Comparison of ENCODE assay signal across 8 mouse cellular contexts in genomic region chr11:72130021-72130420, GRCm38 (mm10). TPM values are rescaled to one million over a fixed set of nuclear protein-coding genes. Genes with fewer than 3 reads are reported as not detected.
DNase-seq lines count a peak whose midpoint lies in the region; ATAC-seq lines count a peak whose summit lies in the region.

No protein-coding gene starts in this region.

- ATAC-seq in neural tube, embryonic 12.5 days (ENCODE audit: low FRiP score, low read depth) = no peak
- no peak for ATAC-seq in neural tube, embryonic 15.5 days (ENCODE audit: low FRiP score)

- H3K36me3 ChIP-seq in neural tube, embryonic 12.5 days = no peaks in the 10 kb centered on the region
- no peaks in the 10 kb centered on the region for H3K36me3 ChIP-seq in neural tube, embryonic 15.5 days

- no peaks in the 10 kb centered on the region for H3K9me3 ChIP-seq in neural tube, embryonic 12.5 days
- H3K9me3 ChIP-seq in neural tube, embryonic 15.5 days (replicated peaks) = no peaks in the 10 kb centered on the region

- peaks cover 32% of the 10 kb centered on the region for H3K27me3 ChIP-seq in neural tube, embryonic 12.5 days (replicated peaks)
- peaks cover 21% of the 10 kb centered on the region for H3K27me3 ChIP-seq in neural tube, embryonic 15.5 days (replicated peaks)

- no peak overlapping the region for H3K9ac ChIP-seq in neural tube, embryonic 12.5 days
- no peak overlapping the region for H3K9ac ChIP-seq in neural tube, embryonic 15.5 days (replicated peaks)

- no peak overlapping the region for H3K4me3 ChIP-seq in neural tube, embryonic 12.5 days
- H3K4me3 ChIP-seq in neural tube, embryonic 15.5 days (replicated peaks) = no peak overlapping the region

- no peak overlapping the region for H3K27ac ChIP-seq in neural tube, embryonic 12.5 days
- H3K27ac ChIP-seq in neural tube, embryonic 15.5 days (replicated peaks) = no peak overlapping the region

- peaks cover 9% of the 10 kb centered on the region for H3K4me1 ChIP-seq in neural tube, embryonic 12.5 days
- peaks cover 49% of the 10 kb centered on the region for H3K4me1 ChIP-seq in neural tube, embryonic 15.5 days

- intact Hi-C loops in heart, postnatal 25 days (cut with DNase I) = no loop called here

- 15% methylated on average over 11 of the region's 11 CpGs for WGBS in neural tube, embryonic 12.5 days
- WGBS in neural tube, embryonic 15.5 days = 15% methylated on average over 11 of the region's 11 CpGs

- DNase-seq in adrenal gland, postnatal 10 days = peak; percentile 9
- DNase-seq in adrenal gland, postnatal 4 days (ENCODE audit: low spot score in 2 of 2) = no peak
- peak; percentile 37 for DNase-seq in heart, postnatal 25 days (ENCODE audit: low spot score)
- peak; percentile 90 for DNase-seq in lung, postnatal 36 days
- no peak for DNase-seq in embryo, embryonic 11 days
- no peak for DNase-seq in embryo, embryonic 10.5 days (ENCODE audit: low spot score)

- H3K4me2 ChIP-seq in neural tube, embryonic 12.5 days (replicated peaks) = peak overlapping the region; percentile 16; the same call in 1 of the 2 replicates
- H3K4me2 ChIP-seq in neural tube, embryonic 15.5 days = no peak overlapping the region

RNA-seq across cellular contexts. Expression of gene Pitpnm3, which starts 5.6 kb away (rescaled TPM):
- total RNA-seq in adrenal gland, postnatal 10 days (2021) = 1 to 10 TPM; 1.4 to 1.5 TPM
- total RNA-seq in adrenal gland, postnatal 4 days (2021) = 1 to 10 TPM in 1 of 2 experiments, under 1 TPM in 1; 0.79 to 1.4 TPM
- 0.50 and 0.60 TPM in 2 replicates for polyA plus RNA-seq in neural tube, embryonic 12.5 days (2016; fragmentation: Nextera tagmentation; extraction: Ambion mirVana)
- 4.5 and 5.3 TPM in 2 replicates for polyA plus RNA-seq in neural tube, embryonic 15.5 days (2015; fragmentation: Nextera tagmentation; extraction: Ambion mirVana)
- total RNA-seq in heart, postnatal 25 days (2021) = 1 to 10 TPM; 1.6 to 1.8 TPM

Comparison
In these comparisons a context has a peak if more than half of its experiments do, and no peak if none do; other contexts are left out.
1. DNase-seq: peak in adrenal gland, postnatal 10 days (single experiment), heart, postnatal 25 days (single experiment) and lung, postnatal 36 days (single experiment); none in adrenal gland, postnatal 4 days (0 of 2), embryo, embryonic 11 days (single experiment) and embryo, embryonic 10.5 days (single experiment).